Comparison of ENCODE assay signal across 23 mouse cellular contexts in the genomic region with DNA sequence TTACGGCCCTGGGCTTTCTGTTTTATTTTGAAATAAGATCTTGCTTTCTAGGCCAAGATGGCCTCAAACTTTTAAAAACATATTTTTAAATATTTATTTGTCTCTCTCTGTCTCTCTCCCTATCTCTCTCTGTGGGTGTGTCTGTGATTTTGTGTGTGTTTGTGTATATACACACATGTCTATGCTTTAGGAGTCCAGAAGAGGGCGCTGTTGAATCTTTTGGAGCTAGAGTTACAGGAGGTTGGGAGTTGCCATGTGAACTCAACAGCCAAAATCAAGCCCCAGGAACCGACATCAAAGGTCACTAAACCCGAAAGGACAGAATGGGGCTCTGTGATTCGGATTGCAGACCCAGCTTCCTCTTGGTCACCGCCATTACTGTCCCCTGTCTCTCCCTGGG. TPM values are rescaled to one million over a fixed set of nuclear protein-coding genes. Genes with fewer than 3 reads are reported as not detected.
DNase-seq lines count a peak whose midpoint lies in the region; ATAC-seq and TF ChIP-seq lines count a peak whose summit lies in the region.
"Had no signal": no experiment of that assay in that cellular context is flagged by ENCODE, and none has a peak within 500 bp of the region (broad histone marks: within the 10 kb centered on the region; RNA-seq: fewer than 3 reads in every experiment).

No protein-coding gene starts in this region.

- DNase-seq in hindbrain, postnatal 0 days (ENCODE audit: low spot score) = no peak
- no peak for DNase-seq in hindbrain, embryonic 14.5 days (ENCODE audit: low spot score)
- DNase-seq in lung, embryonic 14.5 days = no peak
- DNase-seq in lung, postnatal 4 days = no peak
- DNase-seq in MEL (ENCODE audit: low read depth, low spot score) = peak; percentile 55
- DNase-seq in stomach, postnatal 0 days (ENCODE audit: low spot score) = no peak
- DNase-seq in kidney, adult 9 months = no peak
- no peak for DNase-seq in right cerebral cortex, postnatal 36 days (ENCODE audit: low spot score in 2 of 2)
- DNase-seq: adrenal gland, adult 8-10 months; B cell, adult 2 months; cerebellum, adult 9-11 months; gastrocnemius, postnatal 25 days; thymus, postnatal 4 days had no signal

- H3K36me3 ChIP-seq in hindbrain, postnatal 0 days (ENCODE audit: insufficient read depth, low read length) = no peaks in the 10 kb centered on the region
- H3K36me3 ChIP-seq in hindbrain, embryonic 14.5 days (replicated peaks; ENCODE audit: control insufficient read depth, insufficient read depth) = no peaks in the 10 kb centered on the region
- H3K36me3 ChIP-seq in lung, embryonic 14.5 days (ENCODE audit: insufficient read depth) = no peaks in the 10 kb centered on the region
- peaks cover 2 to 6% of the 10 kb centered on the region in 2 experiments for H3K36me3 ChIP-seq in MEL (ENCODE audit: control insufficient read depth in 1 of 2, insufficient read depth in 2 of 2, low read length in 2 of 2)
- H3K36me3 ChIP-seq in stomach, postnatal 0 days (ENCODE audit: control insufficient read depth, insufficient read depth, low read length) = no peaks in the 10 kb centered on the region
- H3K36me3 ChIP-seq: embryonic facial prominence, embryonic 12.5 days; hindbrain, embryonic 10.5 days; kidney, embryonic 15.5 days; lung, embryonic 15.5 days; midbrain, embryonic 12.5 days; neural tube, embryonic 12.5 days had no signal

- no peak for ATAC-seq in hindbrain, postnatal 0 days
- ATAC-seq in hindbrain, embryonic 14.5 days (ENCODE audit: low FRiP score) = no peak
- no peak for ATAC-seq in lung, embryonic 14.5 days (ENCODE audit: insufficient read depth)
- ATAC-seq in stomach, postnatal 0 days (ENCODE audit: low FRiP score, low TSS enrichment) = no peak
- ATAC-seq: forebrain, embryonic 14.5 days; inflammation-experienced regulatory T-cells, adult 6 months had no signal

- no peak overlapping the region for H3K4me3 ChIP-seq in hindbrain, postnatal 0 days (ENCODE audit: low read length)
- H3K4me3 ChIP-seq in hindbrain, embryonic 14.5 days (replicated peaks; ENCODE audit: low read length) = no peak overlapping the region
- no peak overlapping the region for H3K4me3 ChIP-seq in lung, embryonic 14.5 days (ENCODE audit: low read depth, low read length)
- H3K4me3 ChIP-seq in MEL (ENCODE audit: control insufficient read depth in 1 of 2, insufficient read depth in 1 of 2, low read depth in 2 of 2, low read length in 2 of 2) = no peak overlapping the region
- no peak overlapping the region for H3K4me3 ChIP-seq in stomach, postnatal 0 days (ENCODE audit: low read depth, low read length)
- H3K4me3 ChIP-seq: embryonic facial prominence, embryonic 12.5 days; erythroblast, embryonic 14.5 days; hindbrain, embryonic 10.5 days; kidney, embryonic 15.5 days; lung, embryonic 15.5 days; midbrain, embryonic 12.5 days; neural tube, embryonic 12.5 days had no signal

- 83% methylated on average over 6 of the region's 6 CpGs for WGBS in hindbrain, postnatal 0 days
- WGBS in hindbrain, embryonic 14.5 days = 77% methylated on average over 6 of the region's 6 CpGs
- WGBS in lung, embryonic 14.5 days = 77% methylated on average over 6 of the region's 6 CpGs
- WGBS in stomach, postnatal 0 days = 76% methylated on average over 6 of the region's 6 CpGs

- no peaks in the 10 kb centered on the region for H3K27me3 ChIP-seq in hindbrain, postnatal 0 days (ENCODE audit: insufficient read depth, low read length)
- 0 out of 2 replicates have a peak, but pooled peaks cover 3% of the 10 kb centered on the region for H3K27me3 ChIP-seq in hindbrain, embryonic 14.5 days (ENCODE audit: control insufficient read depth, insufficient read depth, low read length)
- no peaks in the 10 kb centered on the region for H3K27me3 ChIP-seq in lung, embryonic 14.5 days (ENCODE audit: insufficient read depth, low read length)
- H3K27me3 ChIP-seq in MEL (ENCODE audit: control insufficient read depth in 1 of 2, insufficient read depth in 2 of 2, low read length in 2 of 2) = no peaks in the 10 kb centered on the region
- no peaks in the 10 kb centered on the region for H3K27me3 ChIP-seq in stomach, postnatal 0 days (ENCODE audit: control insufficient read depth, insufficient read depth, low read length)
- H3K27me3 ChIP-seq: embryonic facial prominence, embryonic 12.5 days; lung, embryonic 15.5 days had no signal

- H3K9me3 ChIP-seq in hindbrain, postnatal 0 days (ENCODE audit: low read length) = no peaks in the 10 kb centered on the region
- no peaks in the 10 kb centered on the region for H3K9me3 ChIP-seq in hindbrain, embryonic 14.5 days (ENCODE audit: control insufficient read depth, low read length)
- no peaks in the 10 kb centered on the region for H3K9me3 ChIP-seq in lung, embryonic 14.5 days (ENCODE audit: low read depth, low read length)
- H3K9me3 ChIP-seq in MEL (replicated peaks; ENCODE audit: insufficient read depth, low read length) = no peaks in the 10 kb centered on the region
- H3K9me3 ChIP-seq in stomach, postnatal 0 days (ENCODE audit: control insufficient read depth, low read length) = no peaks in the 10 kb centered on the region
- H3K9me3 ChIP-seq: embryonic facial prominence, embryonic 12.5 days; hindbrain, embryonic 10.5 days; kidney, embryonic 15.5 days; lung, embryonic 15.5 days; midbrain, embryonic 12.5 days; neural tube, embryonic 12.5 days had no signal

- TF ChIP-seq EP300 in MEL (IDR thresholded peaks at IDR 0.05; ENCODE audit: low read depth in 1 of 2, low read length in 2 of 2) = no peak
- no peak for TF ChIP-seq EP300 in stomach, postnatal 0 days (optimal IDR thresholded peaks at IDR 0.05)

- no peak overlapping the region for H3K9ac ChIP-seq in hindbrain, postnatal 0 days (replicated peaks; ENCODE audit: low read length)
- no peak overlapping the region for H3K9ac ChIP-seq in hindbrain, embryonic 14.5 days
- no peak overlapping the region for H3K9ac ChIP-seq in lung, embryonic 14.5 days
- no peak overlapping the region for H3K9ac ChIP-seq in MEL (ENCODE audit: control insufficient read depth, low read depth, low read length, poor library complexity, severe bottlenecking)
- H3K9ac ChIP-seq in stomach, postnatal 0 days (ENCODE audit: low read length) = no peak overlapping the region
- H3K9ac ChIP-seq: embryonic facial prominence, embryonic 12.5 days; kidney, embryonic 15.5 days; lung, embryonic 15.5 days; midbrain, embryonic 12.5 days; neural tube, embryonic 12.5 days had no signal

- H3K4me2 ChIP-seq in hindbrain, postnatal 0 days (ENCODE audit: low read depth, low read length) = no peak overlapping the region
- no peak overlapping the region for H3K4me2 ChIP-seq in hindbrain, embryonic 14.5 days (replicated peaks)
- no peak overlapping the region for H3K4me2 ChIP-seq in lung, embryonic 14.5 days
- H3K4me2 ChIP-seq in stomach, postnatal 0 days (replicated peaks; ENCODE audit: low read depth) = no peak overlapping the region
- H3K4me2 ChIP-seq: embryonic facial prominence, embryonic 12.5 days; kidney, embryonic 15.5 days; lung, embryonic 15.5 days; midbrain, embryonic 12.5 days; neural tube, embryonic 12.5 days had no signal

- TF ChIP-seq CTCF in hindbrain, postnatal 0 days (IDR thresholded peaks at IDR 0.05; ENCODE audit: low read depth) = peak; percentile 23; the same call in 1 of the 2 replicates
- TF ChIP-seq CTCF in lung, embryonic 14.5 days (IDR thresholded peaks at IDR 0.05; ENCODE audit: low read depth) = peak; percentile 18; the same call in 1 of the 2 replicates
- peak; percentile 20 to 49 (median 27); a peak in 4 of 6 replicates for TF ChIP-seq CTCF in MEL (IDR thresholded peaks at IDR 0.05 in 2 of 3, conservative IDR thresholded peaks at IDR 0.05 in 1 of 3; ENCODE audit: control insufficient read depth in 1 of 3, insufficient read depth in 1 of 3, low read depth in 2 of 3, low read length in 3 of 3, poor library complexity in 1 of 3, severe bottlenecking in 1 of 3)
- peak; percentile 27; the same call in 1 of the 2 replicates for TF ChIP-seq CTCF in stomach, postnatal 0 days (IDR thresholded peaks at IDR 0.05; ENCODE audit: low read depth)

- no peaks in the 10 kb centered on the region for H3K4me1 ChIP-seq in hindbrain, postnatal 0 days (ENCODE audit: insufficient read depth, low read length)
- H3K4me1 ChIP-seq in hindbrain, embryonic 14.5 days (replicated peaks; ENCODE audit: control insufficient read depth, insufficient read depth, low read length) = peaks cover 6% of the 10 kb centered on the region; the same call in 1 of the 2 replicates
- H3K4me1 ChIP-seq in lung, embryonic 14.5 days (ENCODE audit: insufficient read depth) = no peaks in the 10 kb centered on the region
- H3K4me1 ChIP-seq in MEL (ENCODE audit: control insufficient read depth in 1 of 2, insufficient read depth in 2 of 2, low read length in 2 of 2) = peaks cover 0 to 1% of the 10 kb centered on the region in 2 experiments; a peak in 2 of 4 replicates
- no peaks in the 10 kb centered on the region for H3K4me1 ChIP-seq in stomach, postnatal 0 days (replicated peaks; ENCODE audit: control insufficient read depth, insufficient read depth)
- H3K4me1 ChIP-seq: embryonic facial prominence, embryonic 12.5 days had no signal

- peaks cover 5% of the 10 kb centered on the region; the same call in 1 of the 2 replicates for H3K79me2 ChIP-seq in MEL (ENCODE audit: control insufficient read depth, insufficient read depth, low read length, poor library complexity)

- no peak overlapping the region for H3K27ac ChIP-seq in hindbrain, postnatal 0 days
- no peak overlapping the region for H3K27ac ChIP-seq in hindbrain, embryonic 14.5 days
- no peak overlapping the region for H3K27ac ChIP-seq in lung, embryonic 14.5 days (ENCODE audit: low read depth)
- H3K27ac ChIP-seq in MEL (ENCODE audit: control insufficient read depth, low read depth, low read length) = no peak overlapping the region
- H3K27ac ChIP-seq in stomach, postnatal 0 days (replicated peaks) = no peak overlapping the region
- H3K27ac ChIP-seq: embryonic facial prominence, embryonic 12.5 days; hindbrain, embryonic 10.5 days; kidney, embryonic 15.5 days; lung, embryonic 15.5 days; midbrain, embryonic 12.5 days; neural tube, embryonic 12.5 days had no signal

- TF ChIP-seq POLR2A in MEL (IDR thresholded peaks at IDR 0.05; ENCODE audit: control insufficient read depth in 1 of 2, insufficient read depth in 1 of 2, low read depth in 1 of 2, low read length in 2 of 2, poor library complexity in 1 of 2) = no peak

- TF ChIP-seq RAD21 in MEL (IDR thresholded peaks at IDR 0.05; ENCODE audit: low read depth, low read length) = peak; percentile 11

RNA-seq across cellular contexts. Expression of a gene that starts 7.5 kb away (rescaled TPM):
- 0.25 and 0.37 TPM in 2 replicates for total RNA-seq in hindbrain, postnatal 0 days (2014; rRNA removed)
- 0.13 and 0.23 TPM in 2 replicates for polyA plus RNA-seq in hindbrain, postnatal 0 days (2015; fragmentation: Nextera tagmentation; extraction: Ambion mirVana)
- polyA plus RNA-seq in hindbrain, embryonic 14.5 days (2014; fragmentation: Nextera tagmentation; extraction: Ambion mirVana) = not detected in 2 replicates
- 0.47 and 7.7 TPM in 2 replicates for polyA plus RNA-seq in lung, embryonic 14.5 days (2014; fragmentation: Nextera tagmentation; extraction: Ambion mirVana)
- total RNA-seq in MEL (2012; rRNA removed) = 0.19 and 0.29 TPM in 2 replicates
- polyA plus RNA-seq in MEL (2012; ENCODE audit: insufficient read depth in 1 of 2, insufficient read length in 2 of 2, low read depth in 1 of 2, low replicate concordance in 2 of 2, missing spikeins in 1 of 2) = under 1 TPM in 1 of 2 experiments, not detected in 1; 0.50 TPM
- 0.02 and 0.07 TPM in 2 replicates for polyA plus RNA-seq in stomach, postnatal 0 days (2015; fragmentation: Nextera tagmentation; extraction: Ambion mirVana)
- total RNA-seq: gastrocnemius, postnatal 25 days; megakaryocyte progenitor cell, adult 5-6 weeks had no signal
- polyA plus RNA-seq: erythroblast, embryonic 14.5 days; forebrain, embryonic 14.5 days; hindbrain, embryonic 10.5 days; inflammation-experienced regulatory T-cells, adult 6 months had no signal

RNA-seq across cellular contexts. Expression of a gene that starts 28.2 kb away (rescaled TPM):
- total RNA-seq in hindbrain, postnatal 0 days (2014; rRNA removed) = 3.0 and 8.5 TPM in 2 replicates
- 4.5 and 4.9 TPM in 2 replicates for polyA plus RNA-seq in hindbrain, postnatal 0 days (2015; fragmentation: Nextera tagmentation; extraction: Ambion mirVana)
- 4.1 and 4.3 TPM in 2 replicates for polyA plus RNA-seq in hindbrain, embryonic 14.5 days (2014; fragmentation: Nextera tagmentation; extraction: Ambion mirVana)
- 6.2 TPM in 2 replicates for polyA plus RNA-seq in lung, embryonic 14.5 days (2014; fragmentation: Nextera tagmentation; extraction: Ambion mirVana)
- 108 and 129 TPM in 2 replicates for total RNA-seq in MEL (2012; rRNA removed)
- 100 to 1,000 TPM in 1 of 2 experiments, 10 to 100 TPM in 1; 95.9 to 142 TPM for polyA plus RNA-seq in MEL (2012; ENCODE audit: insufficient read depth in 1 of 2, insufficient read length in 2 of 2, low read depth in 1 of 2, low replicate concordance in 2 of 2, missing spikeins in 1 of 2)
- polyA plus RNA-seq in stomach, postnatal 0 days (2015; fragmentation: Nextera tagmentation; extraction: Ambion mirVana) = 6.4 and 7.0 TPM in 2 replicates

RNA-seq across cellular contexts. Expression of a gene that starts 40.2 kb away (rescaled TPM):
- 37.1 and 42.7 TPM in 2 replicates for total RNA-seq in hindbrain, postnatal 0 days (2014; rRNA removed)
- 22.6 and 24.4 TPM in 2 replicates for polyA plus RNA-seq in hindbrain, postnatal 0 days (2015; fragmentation: Nextera tagmentation; extraction: Ambion mirVana)
- polyA plus RNA-seq in hindbrain, embryonic 14.5 days (2014; fragmentation: Nextera tagmentation; extraction: Ambion mirVana) = 27.4 and 27.6 TPM in 2 replicates
- polyA plus RNA-seq in lung, embryonic 14.5 days (2014; fragmentation: Nextera tagmentation; extraction: Ambion mirVana) = 29.0 and 33.3 TPM in 2 replicates
- total RNA-seq in MEL (2012; rRNA removed) = 7.7 and 9.4 TPM in 2 replicates
- 10 to 100 TPM in 1 of 2 experiments, not detected in 1; 19.1 TPM for polyA plus RNA-seq in MEL (2012; ENCODE audit: insufficient read depth in 1 of 2, insufficient read length in 2 of 2, low read depth in 1 of 2, low replicate concordance in 2 of 2, missing spikeins in 1 of 2)
- polyA plus RNA-seq in stomach, postnatal 0 days (2015; fragmentation: Nextera tagmentation; extraction: Ambion mirVana) = 19.1 and 19.4 TPM in 2 replicates

RNA-seq across cellular contexts. Expression of a gene that starts 56.6 kb away (rescaled TPM):
- 154 and 160 TPM in 2 replicates for total RNA-seq in hindbrain, postnatal 0 days (2014; rRNA removed)
- 249 and 261 TPM in 2 replicates for polyA plus RNA-seq in hindbrain, postnatal 0 days (2015; fragmentation: Nextera tagmentation; extraction: Ambion mirVana)
- polyA plus RNA-seq in hindbrain, embryonic 14.5 days (2014; fragmentation: Nextera tagmentation; extraction: Ambion mirVana) = 237 and 243 TPM in 2 replicates
- 300 and 322 TPM in 2 replicates for polyA plus RNA-seq in lung, embryonic 14.5 days (2014; fragmentation: Nextera tagmentation; extraction: Ambion mirVana)
- 259 and 271 TPM in 2 replicates for total RNA-seq in MEL (2012; rRNA removed)
- 1,000 to 10,000 TPM in 1 of 2 experiments, 100 to 1,000 TPM in 1; 428 to 1,459 TPM for polyA plus RNA-seq in MEL (2012; ENCODE audit: insufficient read depth in 1 of 2, insufficient read length in 2 of 2, low read depth in 1 of 2, low replicate concordance in 2 of 2, missing spikeins in 1 of 2)
- 203 and 211 TPM in 2 replicates for polyA plus RNA-seq in stomach, postnatal 0 days (2015; fragmentation: Nextera tagmentation; extraction: Ambion mirVana)

Comparison
In these comparisons a context has a peak if more than half of its experiments do, and no peak if none do; other contexts are left out.
1. RNA of a gene that starts 28.2 kb away (polyA plus RNA-seq): 95.9 to 142 TPM in MEL; 6.4 to 7.0 TPM in stomach, postnatal 0 days, 6.2 TPM in lung, embryonic 14.5 days, 4.5 to 4.9 TPM in hindbrain, postnatal 0 days and 4.1 to 4.3 TPM in hindbrain, embryonic 14.5 days; every median in the first group is over 10 times any median in the second.
2. Peak in every context shown above with its lines, with median percentiles within 50 percentile points of each other: CTCF ChIP-seq.